Mouse (Mus musculus) forebrain, embryonic 14.5 days (tissue): Measurements from ENCODE around the gene A630076J17Rik. TPM values are rescaled to one million over a fixed set of nuclear protein-coding genes. Genes with fewer than 3 reads are reported as not detected.

ENCODE experiments used
- ATAC-seq: fragments of 200-750 bp; cut with Nextera tagmentation; 2 replicates; pipeline ENCODE4 v1.8.0; 2017; ENCODE audit warnings: mild to moderate bottlenecking, moderate library complexity
- DNase-seq: peaks from one replicate; pipeline ENCODE4 v3.0.0-alpha.2; 2015; ENCODE audit warnings: low spot score
- H3K27ac ChIP-seq: fragments of 300-500 bp; sonication (generic); 2 replicates; pipeline ENCODE4 v1.5.1; 2014; ENCODE audit warnings: low read depth, mild to moderate bottlenecking, control low read depth, low read length, moderate library complexity
- H3K27me3 ChIP-seq: fragments of 300-500 bp; sonication (generic); replicated peaks from 2 replicates; pipeline ENCODE4 v1.6.1; 2014; ENCODE audit warnings: low read length, control low read depth, mixed read lengths; ENCODE audit not compliant: control insufficient read depth, insufficient read depth
- H3K36me3 ChIP-seq: fragments of 300-500 bp; sonication (generic); 2 replicates; pipeline ENCODE4 v1.6.1; 2014; ENCODE audit warnings: low read length, control low read depth; ENCODE audit not compliant: control insufficient read depth, insufficient read depth
- H3K4me1 ChIP-seq: fragments of 300-500 bp; sonication (generic); 2 replicates; pipeline ENCODE4 v1.6.1; 2014; ENCODE audit warnings: antibody characterized with exemption, low read length, control low read depth; ENCODE audit not compliant: control insufficient read depth, insufficient read depth
- H3K4me2 ChIP-seq: fragments of 300-500 bp; sonication (generic); 2 replicates; pipeline ENCODE4 v1.6.1; 2014; ENCODE audit warnings: mild to moderate bottlenecking, control low read depth, low read length
- H3K4me3 ChIP-seq: fragments of 300-500 bp; sonication (generic); 2 replicates; pipeline ENCODE4 v1.5.1; 2014; ENCODE audit warnings: low read depth, low read length, control low read depth
- H3K9ac ChIP-seq: fragments of 300-500 bp; sonication (generic); 2 replicates; pipeline ENCODE4 v1.6.1; 2014; ENCODE audit warnings: mild to moderate bottlenecking, low read length, control low read depth, moderate library complexity
- H3K9me3 ChIP-seq: fragments of 300-500 bp; sonication (generic); replicated peaks from 2 replicates; pipeline ENCODE4 v1.6.1; 2016; ENCODE audit warnings: low read length, control low read depth, mixed read lengths; ENCODE audit not compliant: control insufficient read depth
- WGBS: fragments of 180-500 bp; shearing (Covaris S2); extraction: QIAGEN DNeasy Blood & Tissue Kit; methylation state at CpG from one replicate; pipeline ENCODE4 v1.1.7; 2014; 5-methylcytosine and 5-hydroxymethylcytosine counted together
- polyA plus RNA-seq: library from polyadenylated mRNA; unstranded; fragments of >200 nt; fragmentation: Nextera tagmentation; extraction: Ambion mirVana; gene quantifications from 2 replicates; pipeline ENCODE4 v1.2.1, GENCODE M21; 2014

The A630076J17Rik gene
- polyA plus RNA-seq, 1 experiment from 2014 or later = not detected

DNA sequence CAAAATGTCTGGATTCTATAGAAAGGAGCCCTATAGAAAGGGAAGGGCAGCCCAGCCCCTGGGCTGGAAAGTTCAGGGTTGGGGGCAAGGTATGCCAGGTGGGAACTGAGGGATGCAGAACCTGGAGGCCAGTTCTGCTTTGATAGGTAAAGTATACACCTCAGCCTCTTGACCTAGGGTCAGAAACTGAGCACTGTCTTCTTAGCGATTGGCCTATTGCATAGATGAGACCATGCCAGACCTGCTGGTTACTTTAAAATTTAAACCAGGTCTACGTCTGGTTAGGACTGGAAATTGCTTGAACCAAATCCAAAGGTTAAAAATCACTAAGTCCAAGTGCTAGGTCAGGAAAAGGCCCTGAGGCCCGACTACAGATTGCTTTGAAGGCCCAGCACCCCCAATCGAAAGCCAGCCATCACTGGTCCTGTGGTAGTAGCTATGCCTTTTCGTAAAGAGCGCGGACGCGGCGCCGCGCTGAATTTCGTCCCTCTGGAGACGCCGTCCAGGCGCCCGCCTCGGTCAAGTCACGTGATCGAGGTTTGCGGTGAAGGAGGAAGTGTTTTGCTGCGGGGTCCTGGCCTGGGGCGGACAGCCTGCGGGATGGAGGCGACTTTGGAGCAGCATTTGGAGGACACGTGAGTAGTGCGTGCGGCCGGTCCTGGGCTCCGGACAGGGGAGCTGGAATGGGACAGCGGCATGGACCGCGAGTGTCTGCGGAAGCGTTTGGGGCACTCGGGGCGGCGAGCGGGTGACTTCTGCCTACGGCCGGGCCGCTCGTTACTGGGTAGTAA is 48.3 kb downstream of the A630076J17Rik start, which contains the start of gene Lamtor5:
Gene Lamtor5, plus strand, starts transcription at position 380 of the 791 bp plus-strand sequence.
- Histone ChIP-seq H3K4me1 (peaks cover 10% of the 10 kb centered on the region), H3K4me2 (peak within 1 kb of the TSS; percentile 79), H3K27ac (no peak within 1 kb of the TSS), H3K27me3 (no peaks in the 10 kb centered on the region), H3K9me3 (no peaks in the 10 kb centered on the region), H3K9ac (peak within 1 kb of the TSS; percentile 78), H3K4me3 (peak within 1 kb of the TSS; percentile 75), H3K36me3 (peaks cover 9% of the 10 kb centered on the region)
- DNase-seq (peak; percentile 94), ATAC-seq (peak; percentile 94)
- 3% methylated on average over 43 of the region's 43 CpGs for WGBS

Other genes with a start within 250 kb of the A630076J17Rik start
- gene Kcna3, start 194.4 kb upstream of the A630076J17Rik start, polyA plus RNA-seq = 10.3 and 15.6 TPM in 2 replicates
- gene Kcna2, start 129.5 kb upstream of the A630076J17Rik start, polyA plus RNA-seq = 0.44 and 0.49 TPM in 2 replicates
- gene Kcna10, start 47.6 kb upstream of the A630076J17Rik start, polyA plus RNA-seq = not detected in 2 replicates
- gene Cym, start 8.9 kb upstream of the A630076J17Rik start, polyA plus RNA-seq = not detected in 2 replicates
- gene Prok1, start 9.1 kb downstream of the A630076J17Rik start, polyA plus RNA-seq = not detected in 2 replicates
- 242 and 292 TPM in 2 replicates for gene Lamtor5, start 48.2 kb downstream of the A630076J17Rik start, polyA plus RNA-seq
- 2.2 and 2.6 TPM in 2 replicates for gene Slc16a4, start 60.6 kb downstream of the A630076J17Rik start, polyA plus RNA-seq
- 9.1 and 10.2 TPM in 2 replicates for gene Rbm15, start 103.1 kb downstream of the A630076J17Rik start, polyA plus RNA-seq
- gene Kcnc4, start 228.9 kb downstream of the A630076J17Rik start, polyA plus RNA-seq = 1.4 and 1.8 TPM in 2 replicates